Mouse (Mus musculus): ENCODE measurements at regions not wholly inside any gene's neighbourhood (a gene's known extent, or its start where the extent isn't known, plus 50 kb on each side); places are given as distances from the start of the nearest gene placed in this dataset.
"Not testable (repeated sequence)": the region's sequence is repeated elsewhere in the genome, so short reads cannot be mapped to it uniquely, and the experiment has no call there.

GRCm38 (mm10) chr11:22456286-22456685, 55.6 kb upstream of the Tmem17 start:
- no peaks in the 10 kb centered on the region for H3K27me3 ChIP-seq (ENCODE audit: insufficient read depth, low read length)
- H3K36me3 ChIP-seq (ENCODE audit: insufficient read depth) = no peaks in the 10 kb centered on the region
- 88% methylated on average over 9 of the region's 9 CpGs for WGBS
- H3K4me3 ChIP-seq (ENCODE audit: low read depth, low read length) = no peak overlapping the region
- no peaks in the 10 kb centered on the region for H3K4me1 ChIP-seq (ENCODE audit: insufficient read depth)
- H3K27ac ChIP-seq (ENCODE audit: low read depth) = no peak overlapping the region
- H3K4me2 ChIP-seq = no peak overlapping the region
- DNase-seq = no peak
- no peaks in the 10 kb centered on the region for H3K9me3 ChIP-seq (ENCODE audit: low read depth, low read length)
- no peak for ATAC-seq (ENCODE audit: insufficient read depth)
- TF ChIP-seq CTCF (IDR thresholded peaks at IDR 0.05; ENCODE audit: low read depth) = no peak
- H3K9ac ChIP-seq = no peak overlapping the region

GRCm38 (mm10) chr11:22457220-22457619, 54.7 kb upstream of the Tmem17 start:
- no peak for DNase-seq
- H3K27me3 ChIP-seq (ENCODE audit: insufficient read depth, low read length) = no peaks in the 10 kb centered on the region
- no peak overlapping the region for H3K27ac ChIP-seq (ENCODE audit: low read depth)
- H3K4me1 ChIP-seq (ENCODE audit: insufficient read depth) = no peaks in the 10 kb centered on the region
- WGBS = 87% methylated on average over 2 of the region's 2 CpGs
- ATAC-seq (ENCODE audit: insufficient read depth) = no peak
- H3K9me3 ChIP-seq (ENCODE audit: low read depth, low read length) = no peaks in the 10 kb centered on the region
- TF ChIP-seq CTCF (IDR thresholded peaks at IDR 0.05; ENCODE audit: low read depth) = no peak
- no peak overlapping the region for H3K9ac ChIP-seq
- no peak overlapping the region for H3K4me2 ChIP-seq
- H3K4me3 ChIP-seq (ENCODE audit: low read depth, low read length) = no peak overlapping the region
- H3K36me3 ChIP-seq (ENCODE audit: insufficient read depth) = no peaks in the 10 kb centered on the region

- no peak for TF ChIP-seq CTCF (IDR thresholded peaks at IDR 0.05; ENCODE audit: low read depth)
- Histone ChIP-seq H3K27ac (ENCODE audit: low read depth) (no peak overlapping the region), H3K4me2 (no peak overlapping the region), H3K9ac (no peak overlapping the region), H3K36me3 (ENCODE audit: insufficient read depth) (no peaks in the 10 kb centered on the region), H3K4me3 (ENCODE audit: low read depth, low read length) (no peak overlapping the region), H3K4me1 (ENCODE audit: insufficient read depth) (no peaks in the 10 kb centered on the region), H3K9me3 (ENCODE audit: low read depth, low read length) (no peaks in the 10 kb centered on the region), H3K27me3 (ENCODE audit: insufficient read depth, low read length) (no peaks in the 10 kb centered on the region)
- ATAC-seq (ENCODE audit: insufficient read depth) (peak; percentile 28; the same call in 1 of the 2 replicates), DNase-seq (peak; percentile 55)
- WGBS = 73% methylated on average over 5 of the region's 5 CpGs
Observed at GRCm38 (mm10) chr11:22458951-22459703, 52.8 kb upstream of the Tmem17 start.

GRCm38 (mm10) chr11:22461019-22461735, 50.7 kb upstream of the Tmem17 start:
- not testable (repeated sequence) for H3K4me2 ChIP-seq; H3K4me1 ChIP-seq (ENCODE audit: insufficient read depth); H3K9ac ChIP-seq; H3K27me3 ChIP-seq (ENCODE audit: insufficient read depth, low read length); DNase-seq; H3K36me3 ChIP-seq (ENCODE audit: insufficient read depth); ATAC-seq (ENCODE audit: insufficient read depth); H3K27ac ChIP-seq (ENCODE audit: low read depth); H3K9me3 ChIP-seq (ENCODE audit: low read depth, low read length); H3K4me3 ChIP-seq (ENCODE audit: low read depth, low read length)
- 83% methylated on average over 8 of the region's 8 CpGs for whole genome bisulfite sequencing

All from lung, embryonic 14.5 days (tissue).